Mouse (Mus musculus) gastrocnemius, adult 2 months (tissue): ENCODE results near the gene Ppp1r7. TPM values are rescaled to one million over a fixed set of nuclear protein-coding genes. Genes with fewer than 3 reads are reported as not detected.
"Not testable (repeated sequence)": the region's sequence is repeated elsewhere in the genome, so short reads cannot be mapped to it uniquely, and the experiment has no call there.

Source experiments
- DNase-seq: peaks from one replicate; pipeline ENCODE4 v3.0.0; 2022
- H3K27ac ChIP-seq: fragments of 200-600 bp; 2 replicates; pipeline ENCODE4 v1.8.1; 2022; ENCODE audit warnings: mild to moderate bottlenecking
- H3K4me3 ChIP-seq: fragments of 200-600 bp; 2 replicates; pipeline ENCODE4 v1.8.1; 2022; ENCODE audit warnings: mild to moderate bottlenecking, moderate library complexity
- CTCF ChIP-seq: fragments of 200-600 bp; IDR thresholded peaks from 2 replicates; pipeline ENCODE4 v1.8.1; 2022; ENCODE audit warnings: antibody characterized with exemption, mild to moderate bottlenecking, moderate library complexity
- intact Hi-C: fragments of 180-260 bp; cut with DNase I; formaldehyde crosslinking; loops from one replicate; pipeline ENCODE4 v1.15.1; 2025
- long read RNA-seq, 2 experiments: library from polyadenylated mRNA; stranded (forward); transcript quantifications; one replicate each; pipeline ENCODE4 v2.0.0; 2021
- total RNA-seq, 2 experiments: library from RNA; stranded (reverse); gene quantifications; 2 replicates each; pipeline ENCODE4 v1.2.3; 2021

Ppp1r7 gene
- total RNA-seq: 10 to 100 TPM; 21.4 to 22.1 TPM
- long read RNA-seq, experiment 1, full-length matches to known transcripts: 44 of 45 reads
- long read RNA-seq, experiment 1, partial matches to known transcripts: 0 of 45 reads
- long read RNA-seq, experiment 1, other reads (novel, unspliced or antisense): 1 of 45 reads
- long read RNA-seq, experiment 2, full-length matches to known transcripts: 20 of 21 reads
- long read RNA-seq, experiment 2, partial matches to known transcripts: 0 of 21 reads
- long read RNA-seq, experiment 2, other reads (novel, unspliced or antisense): 1 of 21 reads

GRCm38 (mm10) chr1:93342648-93343503 lies at the start of gene Ppp1r7, which contains the start of gene Pask:
TSS of gene Ppp1r7 (plus strand) at chr1:93342854.
TSS of gene Pask (minus strand) at chr1:93343482.
- TF ChIP-seq CTCF: no peak
- intact Hi-C loops: loop anchor here (1.0 to 5.0 kb wide), 4 partner anchors 38 to 170 kb away; partner anchors contain the start of genes Farp2, Mterf4 and Sned1
- DNase-seq: peak; percentile 96
- H3K4me3 ChIP-seq: peak within 1 kb of the TSS; percentile 71
- H3K27ac ChIP-seq: peak within 1 kb of the TSS; percentile 85

- intact Hi-C loops, H3K27ac ChIP-seq, H3K4me3 ChIP-seq, DNase-seq: not testable (repeated sequence)
Observed at GRCm38 (mm10) chr1:93294491-93294890, 48.2 kb upstream of the Ppp1r7 start.

GRCm38 (mm10) chr1:93299791-93300190 lies 42.9 kb upstream of the Ppp1r7 start:
- no peak for DNase-seq
- intact Hi-C loops: loop anchor here (10.0 kb wide), 2 partner anchors 125 to 215 kb away; partner anchors contain the start of gene Farp2
- Histone ChIP-seq H3K4me3 (no peak overlapping the region), H3K27ac (no peak overlapping the region)
- TF ChIP-seq CTCF: no peak

GRCm38 (mm10) chr1:93300578-93300977 lies 42.1 kb upstream of the Ppp1r7 start:
- TF ChIP-seq CTCF: no peak
- intact Hi-C loops: loop anchor here (10.0 kb wide), 2 partner anchors 126 to 214 kb away; partner anchors contain the start of gene Farp2
- no peak for DNase-seq
- no peak overlapping the region for H3K27ac ChIP-seq
- H3K4me3 ChIP-seq: no peak overlapping the region

- peak within 1 kb of the TSS; percentile 91 for H3K4me3 ChIP-seq
- DNase-seq: peak; percentile 85
- H3K27ac ChIP-seq: peak within 1 kb of the TSS; percentile 86
- TF ChIP-seq CTCF: 0 out of 2 replicates have a peak, but pooled peaks have one; percentile 0
- intact Hi-C loops: loop anchor here (2.0 to 10.0 kb wide), 3 partner anchors 37 to 209 kb away; partner anchors contain the start of genes Farp2, Pask and Ppp1r7
Observed at GRCm38 (mm10) chr1:93305581-93306337, 36.9 kb upstream of the Ppp1r7 start, which contains the start of gene Mterf4. TSS of gene Mterf4 (minus strand) at chr1:93305915.

GRCm38 (mm10) chr1:93323973-93324372 lies 18.7 kb upstream of the Ppp1r7 start:
- intact Hi-C loops: no loop called here
- Histone ChIP-seq H3K4me3 (no peak overlapping the region), H3K27ac (no peak overlapping the region)
- TF ChIP-seq CTCF: no peak
- DNase-seq: no peak

- DNase-seq: no peak
- TF ChIP-seq CTCF: no peak
- intact Hi-C loops: no loop called here
- Histone ChIP-seq H3K4me3 (no peak overlapping the region), H3K27ac (no peak overlapping the region)
Observed at GRCm38 (mm10) chr1:93326446-93326845, 16.2 kb upstream of the Ppp1r7 start.

- no peak for TF ChIP-seq CTCF
- intact Hi-C loops: no loop called here
- Histone ChIP-seq H3K27ac (no peak overlapping the region), H3K4me3 (no peak overlapping the region)
- DNase-seq: no peak
Observed at GRCm38 (mm10) chr1:93334621-93335020, 8.0 kb upstream of the Ppp1r7 start.

- TF ChIP-seq CTCF: peak; percentile 58
- intact Hi-C loops: loop anchor here (1.0 to 5.0 kb wide), 4 partner anchors 39 to 169 kb away; partner anchors contain the start of genes Farp2, Mterf4 and Sned1
- peak; percentile 95 for DNase-seq
- H3K27ac ChIP-seq: peak overlapping the region; percentile 85
- H3K4me3 ChIP-seq: peak overlapping the region; percentile 71
Observed at GRCm38 (mm10) chr1:93343504-93344047, 922 bp downstream of the Ppp1r7 start.

- H3K4me3 ChIP-seq: no peak overlapping the region
- intact Hi-C loops: no loop called here
- DNase-seq: no peak
- TF ChIP-seq CTCF: no peak
- H3K27ac ChIP-seq: no peak overlapping the region
Observed at GRCm38 (mm10) chr1:93347176-93347575, 4.5 kb downstream of the Ppp1r7 start.

GRCm38 (mm10) chr1:93349701-93350100 lies 7.0 kb downstream of the Ppp1r7 start:
- TF ChIP-seq CTCF: no peak
- no peak for DNase-seq
- intact Hi-C loops: no loop called here
- no peak overlapping the region for H3K4me3 ChIP-seq
- no peak overlapping the region for H3K27ac ChIP-seq

GRCm38 (mm10) chr1:93352724-93353123 lies 10.1 kb downstream of the Ppp1r7 start:
- H3K27ac ChIP-seq: no peak overlapping the region
- no peak for TF ChIP-seq CTCF
- intact Hi-C loops: no loop called here
- DNase-seq: no peak
- H3K4me3 ChIP-seq: no peak overlapping the region
